Mouse (Mus musculus): ENCODE results near the gene Capn12.

The Capn12 gene

DNA sequence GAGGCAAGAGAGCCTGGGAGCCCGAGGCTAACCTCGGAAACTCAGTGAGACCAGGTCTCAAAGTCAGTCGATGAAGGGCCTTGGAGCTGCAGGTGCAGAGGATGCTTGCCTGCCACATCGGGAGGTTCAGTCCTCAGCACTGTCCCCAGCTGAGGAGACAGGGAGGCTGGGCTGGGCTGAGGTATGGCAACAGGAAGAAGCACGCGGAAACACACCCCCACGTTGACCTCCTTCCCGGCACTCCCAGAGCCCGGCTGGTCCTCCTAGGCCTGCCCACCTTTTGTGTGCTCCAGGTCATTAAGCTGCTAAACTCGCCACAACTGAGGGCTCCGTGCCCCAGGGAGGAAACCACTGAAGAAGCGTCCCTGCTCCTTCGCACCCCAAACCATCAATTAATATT is at the start of gene Capn12:
Capn12 (plus strand) TSS at position 224 of the 400 bp plus-strand sequence.
- DNase-seq (ENCODE audit: low spot score), result no peak

DNA sequence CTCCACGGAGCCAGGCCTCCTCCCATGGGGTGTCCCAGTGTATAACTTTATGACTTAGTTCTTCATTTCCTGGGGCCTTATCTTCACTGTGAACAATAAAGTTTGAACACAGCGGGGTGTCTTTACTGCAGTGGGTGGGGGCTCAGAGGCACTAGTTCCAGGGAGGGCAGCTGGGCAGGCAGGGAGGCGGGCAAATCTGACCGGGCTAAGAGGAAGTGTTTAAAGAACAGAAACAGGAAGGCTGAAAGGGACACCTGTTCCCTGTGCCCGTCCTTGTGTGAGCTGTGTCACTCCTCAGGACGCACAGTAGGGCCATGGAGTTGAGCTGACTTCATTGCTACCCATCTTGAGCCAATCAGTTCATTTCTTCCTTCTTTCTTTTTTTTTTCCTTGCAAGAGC is 49.1 kb upstream of the Capn12 start:
- DNase-seq (ENCODE audit: low spot score), result no peak

DNA sequence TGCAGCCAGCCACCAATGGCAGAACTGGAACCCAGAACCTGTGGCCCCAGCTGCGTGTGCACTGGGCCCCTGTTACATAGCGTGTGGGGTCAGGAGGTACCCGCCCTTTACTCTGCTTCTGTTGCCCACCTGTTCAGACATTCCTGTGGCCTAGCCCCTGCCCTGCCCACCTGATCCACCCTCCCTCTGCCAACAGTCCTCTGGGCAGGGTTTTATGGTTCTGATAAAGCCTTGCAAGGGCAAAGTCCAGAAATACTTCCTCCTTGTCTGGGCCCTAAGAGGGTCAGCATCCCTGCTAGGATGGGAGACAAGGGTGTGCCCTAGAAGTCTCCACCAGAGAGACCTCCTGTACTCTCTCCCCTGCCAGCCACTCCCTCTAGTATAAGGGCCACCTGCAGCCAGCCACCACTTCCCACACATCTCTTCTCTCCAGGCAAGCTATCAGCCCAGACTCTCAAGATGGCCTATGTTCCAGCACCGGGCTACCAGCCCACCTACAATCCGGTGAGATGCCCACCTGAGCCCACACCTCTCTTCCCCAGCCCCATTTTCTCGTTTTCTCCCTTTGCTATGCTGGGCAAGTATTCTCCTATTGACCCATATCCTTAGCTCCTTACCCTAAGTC is 47.4 kb upstream of the Capn12 start, which contains the start of gene Lgals4:
Lgals4 (plus strand) TSS at position 132 of the 625 bp plus-strand sequence.
- no peak for DNase-seq (ENCODE audit: low spot score)

DNA sequence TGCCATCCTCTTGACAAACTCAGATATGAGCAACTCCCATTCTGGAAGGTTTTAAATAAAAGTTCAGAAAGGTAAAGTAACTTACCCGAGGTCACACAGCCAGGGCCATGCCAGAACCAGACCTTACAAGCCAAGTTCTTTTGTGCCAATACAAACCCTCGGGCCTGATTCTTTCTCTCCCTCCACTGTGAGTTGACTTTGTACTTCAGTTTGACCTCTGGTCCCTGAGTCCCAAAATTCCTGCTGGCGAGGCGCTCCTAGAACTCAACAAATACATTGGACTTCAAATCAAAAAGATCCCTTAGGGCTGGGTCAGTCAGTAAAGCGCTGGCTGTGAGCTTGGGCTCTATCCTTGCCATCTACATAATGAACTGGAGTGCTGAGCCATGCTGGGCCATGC is 44.3 kb upstream of the Capn12 start:
- no peak for DNase-seq (ENCODE audit: low spot score)

DNA sequence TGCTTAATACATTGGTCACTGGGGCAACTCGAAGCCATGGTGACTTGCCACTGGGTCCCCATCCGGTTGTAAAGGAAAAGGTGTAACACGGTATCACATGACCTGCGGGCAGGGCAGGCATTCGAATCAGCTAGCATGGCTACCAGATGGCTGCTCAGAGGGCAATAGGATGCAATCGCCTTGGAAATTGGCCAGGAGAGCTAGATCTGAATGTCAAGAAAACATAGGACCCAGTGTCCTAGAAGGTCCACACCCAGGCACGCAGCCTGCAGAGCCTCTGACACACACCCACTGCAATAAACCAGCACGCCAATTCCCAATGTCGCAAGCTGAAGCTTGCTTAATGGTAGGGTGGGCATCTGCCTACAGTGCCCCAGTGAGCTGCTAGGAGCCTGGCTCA is 42.9 kb upstream of the Capn12 start:
- no peak for DNase-seq (ENCODE audit: low spot score)

DNA sequence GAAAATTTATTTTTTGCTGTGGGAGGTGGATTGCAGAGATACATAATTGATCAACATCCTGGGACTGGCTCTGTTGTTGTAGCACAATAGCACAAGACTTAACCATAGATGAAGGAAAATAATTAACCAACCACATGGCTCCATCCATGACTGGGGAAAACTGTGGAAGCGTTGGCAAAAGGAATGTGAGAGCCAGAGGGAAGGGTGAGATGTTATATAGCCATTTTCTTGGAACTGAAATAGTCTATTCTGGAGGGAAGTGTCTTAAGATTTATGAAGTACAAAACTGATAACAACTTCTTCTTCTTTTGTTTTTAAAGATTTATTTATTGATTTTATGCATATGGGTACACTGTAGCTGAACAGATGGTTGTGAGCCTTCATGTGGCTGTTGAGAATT is 33.9 kb upstream of the Capn12 start:
- no peak for DNase-seq (ENCODE audit: low spot score)

DNA sequence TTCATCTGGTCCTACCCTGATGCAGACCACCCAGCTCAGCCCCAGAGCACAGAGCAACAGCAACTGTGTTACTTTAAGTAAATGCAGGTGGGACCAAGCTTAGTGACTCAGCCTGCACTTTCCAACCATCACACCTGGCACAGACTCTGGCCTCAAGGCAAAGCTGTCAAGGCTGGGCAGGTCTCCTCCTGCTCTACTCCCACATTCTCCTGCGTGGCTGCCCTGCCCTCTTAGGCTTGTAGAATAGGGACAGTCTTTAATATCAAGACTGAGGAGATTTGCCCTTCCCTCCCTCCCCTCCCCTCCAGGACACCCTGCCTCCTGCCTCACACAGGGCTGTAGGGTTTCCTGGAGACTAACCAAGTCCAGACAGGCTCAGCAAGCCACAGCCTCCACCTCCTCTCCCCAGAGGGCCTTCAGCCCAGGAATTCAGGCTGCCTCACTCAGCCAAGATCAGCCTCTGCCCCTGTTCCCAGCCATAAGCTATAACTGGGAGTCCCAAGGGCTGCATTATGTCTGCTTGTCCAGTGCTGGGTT is 31.5 kb upstream of the Capn12 start:
- DNase-seq (ENCODE audit: low spot score), result peak; percentile 5

DNA sequence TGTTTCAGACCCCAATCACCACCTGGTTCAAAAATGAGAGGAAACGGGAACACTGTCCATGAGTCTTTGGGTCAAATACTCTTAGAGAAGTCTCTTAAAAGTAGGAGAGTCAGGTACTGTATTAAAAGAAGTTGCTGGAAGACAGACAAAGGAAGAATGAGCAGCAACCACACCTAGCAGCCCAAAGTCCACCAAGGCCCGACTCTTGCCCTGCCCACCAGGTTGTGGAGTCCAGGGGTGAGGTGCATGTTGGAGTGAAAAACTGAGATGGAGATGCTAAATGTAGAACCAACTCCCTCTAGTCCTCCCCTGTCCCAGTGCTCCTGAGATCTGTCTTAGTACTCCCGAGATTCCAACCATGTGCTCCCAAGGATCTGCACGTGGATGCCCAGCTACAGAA is 30.6 kb upstream of the Capn12 start:
- DNase-seq (ENCODE audit: low spot score), result no peak

DNA sequence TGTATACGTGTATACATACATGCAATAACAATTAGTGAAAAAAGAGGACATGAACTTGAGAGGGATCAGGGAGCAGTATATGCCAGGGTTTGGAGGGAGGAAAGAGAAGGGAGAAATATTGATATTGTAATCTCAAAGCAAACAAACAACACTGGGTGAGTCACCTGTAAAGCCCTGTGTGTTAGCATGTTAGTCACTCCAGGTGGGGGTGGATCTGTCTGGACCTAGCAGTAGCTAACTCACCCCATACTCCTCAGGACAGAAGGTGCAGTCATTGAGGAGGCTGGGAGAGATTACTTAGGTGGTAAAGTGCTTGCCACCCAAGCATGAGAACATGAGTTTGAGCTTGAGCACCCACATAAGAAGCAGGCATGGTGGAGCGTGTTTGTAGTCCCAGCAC is 21.3 kb upstream of the Capn12 start:
- DNase-seq (ENCODE audit: low spot score), result no peak

DNA sequence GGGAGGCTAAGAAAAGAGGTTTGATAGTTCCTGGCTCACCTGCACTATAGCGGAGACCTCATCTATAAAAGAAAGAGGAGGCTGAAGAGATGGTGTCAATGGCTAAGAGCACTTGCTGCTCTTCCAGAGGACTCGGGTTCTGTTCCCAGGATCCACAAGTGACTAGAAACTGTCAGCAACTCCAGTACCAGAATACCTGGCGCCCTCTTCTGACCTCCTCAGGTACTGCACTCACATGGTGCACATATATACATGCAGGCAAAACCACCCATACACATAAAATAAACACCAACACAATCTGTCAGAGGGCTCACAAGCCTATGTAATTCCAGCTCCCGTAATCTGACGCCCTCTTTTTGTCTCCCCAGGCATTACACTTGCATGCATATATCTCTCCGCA is 20.3 kb upstream of the Capn12 start:
- DNase-seq (ENCODE audit: low spot score), result no peak

DNA sequence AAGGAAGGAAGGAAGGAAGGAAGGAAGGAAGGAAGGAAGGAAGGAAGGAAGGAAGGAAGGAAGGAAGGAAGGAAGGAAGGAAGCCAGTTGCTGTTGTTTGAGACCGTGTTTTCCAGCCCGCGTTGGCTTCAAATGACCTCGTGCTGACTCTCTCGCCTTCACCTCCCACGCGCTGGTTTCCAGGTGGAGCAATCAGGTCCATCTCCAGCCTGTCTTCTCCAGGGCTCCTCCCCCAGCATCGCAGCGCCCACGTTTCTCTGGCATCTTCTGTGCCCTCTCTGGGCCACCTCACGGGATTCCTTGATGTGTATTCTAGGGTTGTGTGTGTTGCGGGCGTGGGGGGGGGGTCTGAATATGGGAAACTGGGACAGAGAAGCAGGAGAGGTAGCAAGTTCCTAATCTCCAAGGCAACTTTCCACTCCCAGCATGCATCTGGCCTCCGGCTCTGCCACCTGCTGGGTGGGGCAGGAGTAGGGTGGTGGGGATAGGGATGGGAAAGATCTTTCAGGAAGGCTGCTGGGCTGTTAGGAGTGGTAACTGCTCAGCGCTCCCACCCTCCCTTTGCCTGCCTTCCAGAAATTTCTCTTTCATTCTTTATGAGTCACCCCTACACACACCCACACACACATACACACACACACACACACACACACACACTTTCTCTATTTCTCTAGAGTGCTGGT is 18.3 kb upstream of the Capn12 start:
- no peak for DNase-seq (ENCODE audit: low spot score)

DNA sequence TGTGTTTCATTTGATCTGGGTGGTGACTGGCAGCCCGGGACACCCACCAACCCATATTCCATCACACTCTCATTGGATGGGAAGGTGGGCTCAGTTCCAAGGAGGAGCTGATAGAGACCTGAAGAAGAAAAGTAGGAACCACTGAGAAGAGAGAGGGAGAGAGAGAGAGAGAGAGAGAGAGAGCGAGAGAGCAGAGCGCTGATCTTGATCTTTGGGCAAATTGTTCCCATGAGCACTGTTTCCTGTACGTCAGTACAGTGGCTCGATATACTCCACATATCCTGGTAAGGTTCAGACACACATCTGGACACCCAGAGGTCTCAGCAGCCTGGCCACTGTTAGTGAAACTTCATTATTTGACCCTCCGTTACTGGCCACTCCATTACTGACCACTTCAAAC is 17.7 kb upstream of the Capn12 start, which contains the start of gene Lgals7:
Lgals7 (plus strand) TSS at position 314 of the 400 bp plus-strand sequence.
- no peak for DNase-seq (ENCODE audit: low spot score)

DNA sequence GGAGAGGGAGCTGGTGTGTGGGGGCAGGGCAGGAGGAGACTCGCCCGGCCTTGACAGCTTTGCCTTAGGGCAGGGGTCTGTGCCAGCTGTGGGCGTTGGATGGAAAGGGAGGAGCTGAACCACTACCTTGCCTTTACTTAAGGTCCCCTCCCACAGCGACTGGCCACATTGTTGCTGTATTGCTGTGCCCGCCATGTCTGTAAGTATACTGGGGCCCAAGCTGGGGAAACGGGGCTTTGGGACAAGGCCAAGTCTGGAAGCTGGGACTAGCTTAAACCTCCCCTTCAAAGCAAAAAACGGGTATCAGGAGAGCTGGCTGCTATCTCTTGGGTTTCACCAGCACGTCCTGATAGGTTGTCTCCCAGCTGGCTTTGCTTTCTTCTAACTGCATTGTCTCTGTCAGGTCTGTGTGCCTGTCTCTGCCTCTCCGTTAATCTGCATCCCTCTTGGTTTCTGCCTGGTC is 16.9 kb upstream of the Capn12 start:
- no peak for DNase-seq (ENCODE audit: low spot score)

DNA sequence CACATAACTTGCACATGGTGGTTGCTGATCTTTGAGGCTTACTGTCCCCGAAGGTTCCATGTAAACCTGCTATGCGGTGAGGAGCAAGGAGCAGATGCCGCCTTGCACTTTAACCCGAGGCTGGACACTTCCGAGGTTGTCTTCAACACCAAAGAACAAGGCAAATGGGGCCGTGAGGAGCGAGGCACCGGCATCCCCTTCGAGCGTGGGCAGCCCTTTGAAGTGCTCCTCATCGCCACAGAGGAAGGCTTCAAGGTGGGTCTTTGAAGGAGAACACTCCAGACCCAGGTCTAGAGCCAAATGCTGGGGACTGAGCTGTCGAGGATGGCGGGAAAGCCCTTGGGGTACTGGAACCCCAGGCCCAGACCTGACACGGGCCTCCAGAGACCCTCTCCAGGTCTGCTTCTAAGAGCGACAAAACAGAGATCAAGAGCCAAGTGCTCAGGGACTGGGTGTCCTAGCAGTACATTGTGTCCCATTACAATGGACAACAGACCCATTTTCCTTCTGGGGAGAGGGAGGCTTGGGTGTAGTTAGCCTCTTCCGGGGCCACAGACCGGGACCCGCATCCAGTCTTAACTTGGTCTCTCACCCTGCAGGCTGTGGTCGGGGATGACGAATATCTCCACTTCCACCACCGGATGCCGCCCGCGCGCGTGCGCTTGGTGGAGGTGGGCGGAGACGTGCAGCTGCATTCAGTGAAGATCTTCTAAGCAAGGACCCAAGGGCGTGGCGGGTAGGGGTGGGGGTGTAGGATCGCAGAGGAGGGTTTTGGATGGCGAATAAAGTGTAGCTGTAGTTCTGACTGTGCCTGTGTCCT is 15.5 kb upstream of the Capn12 start:
- DNase-seq (ENCODE audit: low spot score), result peak; percentile 76

DNA sequence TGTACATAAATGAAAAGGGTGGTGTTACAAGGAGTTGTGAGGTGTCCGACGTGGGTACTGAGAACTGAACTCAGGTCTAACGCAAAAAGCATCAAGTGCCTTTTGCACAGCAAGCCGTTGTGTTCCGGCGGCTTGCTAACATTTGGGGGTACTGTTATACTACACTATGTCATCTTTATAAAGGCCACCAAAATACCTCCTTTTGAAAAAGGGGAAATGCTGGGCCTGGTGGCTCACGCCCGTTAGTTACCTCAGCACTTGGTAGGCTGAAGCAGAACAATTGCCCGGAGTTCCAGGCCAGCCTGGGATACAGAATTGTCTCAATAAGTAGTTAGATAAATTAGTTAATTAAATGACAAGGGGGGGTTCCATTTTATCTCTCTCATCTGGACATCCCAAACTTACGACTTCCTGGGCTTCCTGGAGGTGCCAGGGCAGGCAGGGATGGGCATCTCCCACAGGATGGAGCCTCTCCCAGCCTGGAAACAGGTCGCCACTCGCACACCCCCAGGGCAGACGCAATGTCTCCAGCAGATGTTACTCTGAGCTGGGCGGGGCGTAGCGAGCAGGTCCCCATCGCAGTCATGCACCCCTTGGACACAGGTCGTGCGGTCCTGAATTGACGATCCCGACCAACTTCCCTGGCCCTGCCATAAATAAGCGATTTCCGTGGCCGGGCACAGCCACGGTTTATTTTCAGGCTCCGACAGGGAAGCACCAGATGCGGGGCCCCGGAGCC is 14.3 kb upstream of the Capn12 start:
- no peak for DNase-seq (ENCODE audit: low spot score)

DNA sequence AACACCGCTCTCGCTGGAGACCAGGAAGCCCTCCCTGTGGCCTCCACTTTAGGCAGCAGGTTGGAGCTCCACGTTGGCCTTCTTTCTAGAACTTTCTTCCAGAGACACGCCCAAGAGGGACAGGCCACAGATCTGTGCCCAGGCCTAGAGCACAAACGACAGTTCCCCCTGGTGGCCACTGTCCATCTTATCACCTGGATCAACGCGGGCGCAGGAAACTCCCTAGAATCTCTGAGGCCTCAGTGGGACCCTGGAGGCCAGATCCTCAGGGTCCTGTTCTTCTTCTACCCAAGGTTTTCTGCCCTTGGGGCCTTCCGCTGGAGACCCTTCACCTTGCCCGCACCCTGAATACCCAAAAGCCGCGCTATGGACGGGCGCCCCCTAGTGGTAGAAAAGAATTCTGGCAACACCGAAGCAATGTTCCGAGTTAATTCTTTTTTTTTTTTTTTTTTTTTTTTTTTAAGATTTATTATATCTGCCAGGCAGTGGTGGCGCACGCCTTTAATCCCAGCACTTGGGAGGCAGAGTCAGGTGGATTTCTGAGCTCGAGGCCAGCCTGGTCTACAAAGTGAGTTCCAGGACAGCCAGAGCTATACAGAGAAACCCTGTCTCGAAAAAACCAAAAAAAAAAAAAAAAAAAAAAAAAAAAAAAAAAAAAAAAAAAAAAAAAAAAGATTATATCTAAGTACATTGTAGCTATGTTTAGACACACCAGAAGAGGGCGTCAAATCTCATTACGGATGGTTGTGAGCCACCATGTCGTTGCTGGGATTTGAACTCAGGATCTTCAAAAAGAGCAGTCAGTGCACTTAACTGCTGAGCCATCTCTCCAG is 13.5 kb upstream of the Capn12 start:
- DNase-seq (ENCODE audit: low spot score), result peak; percentile 80

DNA sequence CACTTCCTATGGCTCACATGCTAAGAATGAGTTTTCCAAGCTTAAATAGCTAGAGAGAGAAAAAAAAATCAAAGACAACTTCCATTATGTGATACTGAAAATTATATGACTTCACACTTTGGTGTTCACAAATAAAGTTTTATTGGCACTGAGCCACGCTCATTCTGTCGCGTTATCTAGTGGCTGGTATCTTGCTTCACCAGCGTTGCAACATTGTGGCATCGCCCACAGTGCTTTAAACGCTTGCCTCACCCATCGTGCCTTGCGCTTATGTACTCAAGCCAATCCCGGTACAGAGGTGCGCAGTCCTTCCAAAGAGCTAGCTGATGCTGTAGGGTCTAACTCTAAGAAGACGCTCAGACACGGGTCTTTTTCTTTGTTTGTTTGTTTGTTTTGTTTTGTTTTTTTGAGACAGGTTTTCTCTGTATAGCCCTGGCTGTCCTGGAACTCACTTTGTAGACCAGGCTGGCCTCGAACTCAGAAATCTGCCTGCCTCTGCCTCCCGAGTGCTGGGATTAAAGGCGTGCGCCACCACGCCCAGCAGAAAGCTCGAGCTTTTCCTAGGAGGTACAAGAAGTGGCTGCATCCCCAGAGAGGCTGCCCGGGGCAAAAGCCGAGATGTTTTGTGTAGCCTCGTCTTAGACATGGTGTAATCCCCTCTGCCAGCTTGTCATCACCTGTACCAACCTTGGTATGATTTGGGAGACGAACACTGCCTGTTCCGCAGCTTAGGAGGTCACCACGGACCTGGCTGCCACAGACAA is 10.1 kb upstream of the Capn12 start:
- DNase-seq (ENCODE audit: low spot score), result no peak

DNA sequence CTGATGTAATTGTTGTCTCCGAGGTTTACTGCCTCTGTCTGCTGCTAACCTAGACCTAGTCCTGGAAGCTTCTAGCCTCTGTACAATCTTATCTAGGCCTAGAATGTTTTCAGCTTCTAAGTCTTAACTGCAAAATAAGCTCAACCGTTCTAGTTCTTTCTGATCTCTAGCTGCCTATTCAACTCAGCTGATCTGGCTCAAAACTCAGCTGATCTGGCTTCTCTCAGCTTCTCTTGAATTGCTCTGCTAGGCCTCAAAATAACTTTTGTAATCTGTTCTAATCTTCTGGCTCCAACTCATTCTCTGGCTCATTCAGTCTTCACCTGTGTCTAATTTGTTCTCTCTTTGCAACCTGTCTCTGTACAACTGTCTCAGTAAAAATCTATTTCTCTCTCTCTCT is 6.7 kb upstream of the Capn12 start:
- DNase-seq (ENCODE audit: low spot score), result no peak

DNA sequence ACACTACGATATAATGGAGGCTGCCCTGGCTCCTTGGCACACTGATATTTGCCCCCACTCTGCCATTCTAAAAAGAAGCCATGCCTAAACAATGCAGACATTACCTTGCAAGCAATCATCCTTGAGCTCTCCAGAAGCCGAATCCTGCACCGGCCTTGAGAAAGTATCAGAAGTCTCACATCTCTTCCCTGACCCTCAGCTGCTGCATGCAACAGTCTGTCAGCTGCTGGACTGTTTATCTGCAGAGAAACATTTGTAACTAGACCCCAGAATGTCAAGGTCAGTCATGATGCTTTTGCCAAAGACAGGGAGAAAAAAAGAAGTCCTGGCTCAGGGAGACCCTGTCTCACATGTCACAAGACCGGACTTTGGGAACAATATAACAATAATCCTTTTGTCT is 5.1 kb upstream of the Capn12 start:
- DNase-seq (ENCODE audit: low spot score), result no peak

DNA sequence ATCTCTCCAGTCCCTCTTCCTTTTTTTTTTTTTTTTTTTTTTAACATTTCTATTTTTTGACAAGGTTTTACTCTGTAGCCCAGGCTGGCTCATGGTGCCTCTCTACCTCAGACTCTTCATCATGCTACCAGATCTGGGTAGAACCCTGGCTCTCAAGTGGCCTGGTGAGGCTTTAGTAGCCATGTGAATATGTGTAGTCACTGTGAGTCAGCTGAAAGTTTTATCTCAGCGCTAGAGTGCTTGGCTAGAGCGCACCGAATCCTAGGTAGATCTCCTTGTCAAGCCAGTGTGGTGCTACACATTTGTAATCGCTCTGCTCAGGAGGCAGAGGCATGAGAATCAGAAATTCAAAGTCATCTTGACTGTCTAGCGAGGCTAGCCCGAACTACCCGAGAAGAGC is 4.1 kb upstream of the Capn12 start:
- no peak for DNase-seq (ENCODE audit: low spot score)

Data from embryo, embryonic 10.5 days (tissue).